Mouse (Mus musculus) forebrain, embryonic 14.5 days (tissue): ENCODE results near the gene Irgm2. TPM values are rescaled to one million over a fixed set of nuclear protein-coding genes. Genes with fewer than 3 reads are reported as not detected.
"Not testable (repeated sequence)": the region's sequence is repeated elsewhere in the genome, so short reads cannot be mapped to it uniquely, and the experiment has no call there.

Source experiments
- ATAC-seq: fragments of 200-750 bp; cut with Nextera tagmentation; 2 replicates; pipeline ENCODE4 v1.8.0; 2017; ENCODE audit warnings: mild to moderate bottlenecking, moderate library complexity
- DNase-seq: peaks from one replicate; pipeline ENCODE4 v3.0.0-alpha.2; 2015; ENCODE audit warnings: low spot score
- H3K27ac ChIP-seq: fragments of 300-500 bp; sonication (generic); 2 replicates; pipeline ENCODE4 v1.5.1; 2014; ENCODE audit warnings: low read depth, mild to moderate bottlenecking, control low read depth, low read length, moderate library complexity
- H3K27me3 ChIP-seq: fragments of 300-500 bp; sonication (generic); replicated peaks from 2 replicates; pipeline ENCODE4 v1.6.1; 2014; ENCODE audit warnings: low read length, control low read depth, mixed read lengths; ENCODE audit not compliant: control insufficient read depth, insufficient read depth
- H3K36me3 ChIP-seq: fragments of 300-500 bp; sonication (generic); 2 replicates; pipeline ENCODE4 v1.6.1; 2014; ENCODE audit warnings: low read length, control low read depth; ENCODE audit not compliant: control insufficient read depth, insufficient read depth
- H3K4me1 ChIP-seq: fragments of 300-500 bp; sonication (generic); 2 replicates; pipeline ENCODE4 v1.6.1; 2014; ENCODE audit warnings: antibody characterized with exemption, low read length, control low read depth; ENCODE audit not compliant: control insufficient read depth, insufficient read depth
- H3K4me2 ChIP-seq: fragments of 300-500 bp; sonication (generic); 2 replicates; pipeline ENCODE4 v1.6.1; 2014; ENCODE audit warnings: mild to moderate bottlenecking, control low read depth, low read length
- H3K4me3 ChIP-seq: fragments of 300-500 bp; sonication (generic); 2 replicates; pipeline ENCODE4 v1.5.1; 2014; ENCODE audit warnings: low read depth, low read length, control low read depth
- H3K9ac ChIP-seq: fragments of 300-500 bp; sonication (generic); 2 replicates; pipeline ENCODE4 v1.6.1; 2014; ENCODE audit warnings: mild to moderate bottlenecking, low read length, control low read depth, moderate library complexity
- H3K9me3 ChIP-seq: fragments of 300-500 bp; sonication (generic); replicated peaks from 2 replicates; pipeline ENCODE4 v1.6.1; 2016; ENCODE audit warnings: low read length, control low read depth, mixed read lengths; ENCODE audit not compliant: control insufficient read depth
- WGBS: fragments of 180-500 bp; shearing (Covaris S2); extraction: QIAGEN DNeasy Blood & Tissue Kit; methylation state at CpG from one replicate; pipeline ENCODE4 v1.1.7; 2014; 5-methylcytosine and 5-hydroxymethylcytosine counted together
- polyA plus RNA-seq: library from polyadenylated mRNA; unstranded; fragments of >200 nt; fragmentation: Nextera tagmentation; extraction: Ambion mirVana; gene quantifications from 2 replicates; pipeline ENCODE4 v1.2.1, GENCODE M21; 2014

Gene Irgm2
- polyA plus RNA-seq, 1 experiment from 2014 or later: 0.63 TPM

DNA sequence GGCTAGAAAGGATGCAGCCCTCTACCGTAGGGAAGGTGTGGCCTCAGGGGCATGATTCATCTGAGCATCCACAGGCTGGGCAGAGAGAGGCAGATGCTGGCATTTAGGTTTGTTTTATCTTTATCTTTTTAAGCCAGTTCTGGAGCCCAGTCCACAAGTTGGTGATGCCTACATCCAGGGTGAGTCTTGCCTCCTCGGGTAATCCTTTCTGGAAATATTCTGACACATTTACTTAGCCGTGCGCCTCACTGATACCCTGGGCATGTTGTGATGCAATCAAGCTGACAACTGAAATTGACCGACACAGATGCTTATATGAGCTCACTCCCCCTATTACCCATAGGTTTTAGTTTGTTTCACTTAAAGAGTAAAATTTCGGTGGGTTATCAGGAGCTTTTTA is 17.4 kb downstream of the Irgm2 start:
- 90% methylated on average over 6 of the region's 6 CpGs for WGBS
- Histone ChIP-seq H3K9ac (no peak overlapping the region), H3K9me3 (no peaks in the 10 kb centered on the region), H3K27ac (no peak overlapping the region), H3K4me1 (no peaks in the 10 kb centered on the region), H3K4me3 (no peak overlapping the region), H3K4me2 (no peak overlapping the region), H3K27me3 (no peaks in the 10 kb centered on the region), H3K36me3 (no peaks in the 10 kb centered on the region)
- no peak for ATAC-seq
- no peak for DNase-seq

DNA sequence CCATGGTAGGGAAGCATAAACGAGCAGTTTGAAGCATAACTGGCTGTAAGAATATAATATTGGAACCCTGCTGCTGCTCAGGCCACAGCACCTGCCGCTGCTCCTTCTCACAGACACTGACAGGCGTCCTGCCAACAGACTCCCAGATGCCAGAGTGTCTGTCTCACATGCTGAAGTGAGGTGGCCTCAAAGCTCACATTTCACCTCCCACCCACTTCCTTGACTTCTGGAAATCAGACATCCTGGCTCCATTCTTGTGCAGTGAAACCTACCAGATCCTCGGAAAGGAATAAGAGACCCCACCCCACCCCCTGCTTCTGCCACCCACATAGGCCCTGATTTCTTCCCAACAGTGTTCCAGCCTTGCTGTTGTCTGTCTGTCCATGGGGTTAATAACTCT is 24.3 kb downstream of the Irgm2 start:
- ATAC-seq: no peak
- no peak overlapping the region for H3K4me2 ChIP-seq
- H3K27me3 ChIP-seq: no peaks in the 10 kb centered on the region
- 52% methylated on average over 4 of the region's 4 CpGs for WGBS
- H3K4me1 ChIP-seq: no peaks in the 10 kb centered on the region
- H3K4me3 ChIP-seq: no peak overlapping the region
- no peak overlapping the region for H3K27ac ChIP-seq
- no peak for DNase-seq
- no peaks in the 10 kb centered on the region for H3K36me3 ChIP-seq
- H3K9ac ChIP-seq: no peak overlapping the region
- no peaks in the 10 kb centered on the region for H3K9me3 ChIP-seq

DNA sequence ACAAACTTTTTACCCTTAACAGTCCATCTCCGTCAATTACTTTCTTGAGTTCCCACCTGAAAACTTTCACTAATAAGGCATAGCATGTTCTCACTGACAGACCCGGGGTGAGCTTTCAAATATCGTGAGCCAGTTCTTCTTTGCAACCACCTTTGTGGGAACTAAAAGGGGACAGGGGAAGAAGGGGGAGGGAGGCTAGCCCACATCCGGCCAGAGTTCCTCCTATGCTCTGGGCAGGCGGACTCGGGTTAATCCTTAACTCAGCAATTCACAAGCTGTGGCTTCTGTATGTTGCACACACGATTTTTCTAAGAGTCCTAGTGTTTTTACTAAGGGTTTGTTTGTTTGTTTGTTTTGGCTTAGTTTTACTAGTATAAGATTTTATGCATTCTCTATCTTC is 24.9 kb downstream of the Irgm2 start:
- DNase-seq (no peak), ATAC-seq (no peak)
- no peak overlapping the region for H3K4me3 ChIP-seq
- H3K4me2 ChIP-seq: no peak overlapping the region
- no peaks in the 10 kb centered on the region for H3K27me3 ChIP-seq
- no peaks in the 10 kb centered on the region for H3K36me3 ChIP-seq
- H3K27ac ChIP-seq: no peak overlapping the region
- H3K4me1 ChIP-seq: no peaks in the 10 kb centered on the region
- no peaks in the 10 kb centered on the region for H3K9me3 ChIP-seq
- 77% methylated on average over 7 of the region's 7 CpGs for WGBS
- H3K9ac ChIP-seq: no peak overlapping the region

DNA sequence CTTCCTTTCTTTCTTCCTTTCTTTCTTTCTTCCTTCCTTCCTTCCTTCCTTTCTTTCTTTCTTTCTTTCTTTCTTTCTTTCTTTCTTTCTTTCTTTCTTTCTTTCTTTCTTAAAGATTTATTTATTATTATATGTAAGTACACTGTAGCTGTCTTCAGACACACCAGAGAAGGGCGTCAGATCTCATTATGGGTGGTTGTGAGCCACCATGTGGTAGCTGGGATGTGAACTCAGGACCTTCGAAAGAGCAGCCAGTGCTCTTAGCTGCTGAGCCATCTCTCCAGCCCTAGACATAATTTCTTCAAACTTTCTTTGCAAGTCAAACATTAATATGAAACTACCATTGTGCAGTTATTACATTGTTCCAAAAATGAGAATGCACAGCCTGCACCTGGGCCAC is 25.5 kb downstream of the Irgm2 start:
- WGBS: 77% methylated on average over 2 of the region's 2 CpGs

DNA sequence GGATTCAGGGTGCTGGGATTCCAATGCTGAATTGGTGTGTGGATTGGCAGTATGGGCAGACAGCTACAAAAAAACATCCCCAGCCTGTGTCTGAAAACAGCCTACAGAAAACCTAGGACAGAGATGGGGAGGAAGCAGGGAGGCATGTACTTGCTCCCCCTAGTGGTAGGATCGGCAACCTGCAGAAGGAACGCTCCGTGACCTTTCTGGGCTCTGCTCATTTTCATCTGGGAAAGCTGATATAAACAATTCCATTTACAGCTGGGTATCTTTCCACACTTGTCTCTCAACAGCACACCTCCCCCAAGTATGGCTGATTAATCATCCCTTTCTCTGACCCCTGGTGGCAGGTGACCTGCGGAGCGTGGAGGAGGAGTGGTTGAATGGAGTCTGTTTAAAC is 26.2 kb downstream of the Irgm2 start:
- ATAC-seq: no peak
- Histone ChIP-seq H3K9ac (no peak overlapping the region), H3K4me3 (no peak overlapping the region), H3K27me3 (no peaks in the 10 kb centered on the region), H3K4me1 (no peaks in the 10 kb centered on the region), H3K9me3 (no peaks in the 10 kb centered on the region), H3K4me2 (no peak overlapping the region), H3K27ac (no peak overlapping the region), H3K36me3 (no peaks in the 10 kb centered on the region)
- peak; percentile 64 for DNase-seq
- WGBS: 8% methylated on average over 5 of the region's 5 CpGs

More for the DNA sequence above, 25.5 kb downstream of the Irgm2 start:
- H3K4me2 ChIP-seq, H3K9ac ChIP-seq, H3K4me3 ChIP-seq, DNase-seq, H3K4me1 ChIP-seq, ATAC-seq, H3K9me3 ChIP-seq, H3K27me3 ChIP-seq, H3K36me3 ChIP-seq, H3K27ac ChIP-seq: not testable (repeated sequence)

DNA sequence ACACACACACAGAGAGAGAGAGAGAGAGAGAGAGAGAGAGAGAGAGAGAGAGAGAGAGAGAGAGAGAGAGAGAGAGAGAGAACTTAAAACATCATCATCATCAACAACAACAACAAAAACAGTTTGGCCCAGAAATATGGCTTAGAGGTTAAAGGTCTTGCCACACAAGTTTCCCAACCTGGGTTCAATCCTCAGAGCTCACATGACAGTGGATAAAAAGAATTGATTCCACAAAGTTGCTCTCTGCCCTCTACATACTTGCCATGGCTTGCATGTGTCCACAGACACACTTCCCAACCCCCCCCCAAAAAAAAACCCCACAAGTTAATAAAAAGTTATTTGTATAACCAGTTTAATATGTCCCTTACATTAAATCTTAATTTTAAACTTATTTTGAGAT is 27.0 kb downstream of the Irgm2 start:
- Histone ChIP-seq H3K36me3 (no peaks in the 10 kb centered on the region), H3K4me3 (no peak overlapping the region), H3K4me2 (no peak overlapping the region), H3K4me1 (no peaks in the 10 kb centered on the region), H3K9ac (no peak overlapping the region), H3K27me3 (no peaks in the 10 kb centered on the region), H3K9me3 (no peaks in the 10 kb centered on the region), H3K27ac (no peak overlapping the region)
- ATAC-seq (no peak), DNase-seq (no peak)

DNA sequence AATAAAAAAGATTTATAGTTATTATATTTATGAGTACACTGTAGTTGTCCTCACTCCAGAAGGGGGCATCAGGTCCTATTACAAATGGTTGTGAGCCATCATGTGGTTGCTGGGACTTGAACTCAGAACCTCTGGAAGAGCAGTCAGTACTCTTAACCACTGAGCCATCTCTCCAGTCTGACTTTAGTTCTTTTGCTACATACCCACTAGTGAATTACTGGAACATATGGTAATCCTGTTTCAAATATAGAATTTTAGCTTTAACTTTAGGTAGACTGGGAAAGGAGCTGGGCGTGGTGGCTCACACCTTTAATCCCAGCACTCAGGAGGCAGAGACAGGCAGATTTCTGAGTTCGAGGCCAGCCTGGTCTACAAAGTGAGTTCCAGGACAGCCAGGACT is 28.6 kb downstream of the Irgm2 start:
- not testable (repeated sequence) for DNase-seq, H3K4me3 ChIP-seq, ATAC-seq, H3K9me3 ChIP-seq, H3K4me1 ChIP-seq, H3K9ac ChIP-seq, H3K36me3 ChIP-seq, H3K27me3 ChIP-seq, H3K4me2 ChIP-seq, H3K27ac ChIP-seq
- 84% methylated on average over 1 of the region's 2 CpGs for WGBS

DNA sequence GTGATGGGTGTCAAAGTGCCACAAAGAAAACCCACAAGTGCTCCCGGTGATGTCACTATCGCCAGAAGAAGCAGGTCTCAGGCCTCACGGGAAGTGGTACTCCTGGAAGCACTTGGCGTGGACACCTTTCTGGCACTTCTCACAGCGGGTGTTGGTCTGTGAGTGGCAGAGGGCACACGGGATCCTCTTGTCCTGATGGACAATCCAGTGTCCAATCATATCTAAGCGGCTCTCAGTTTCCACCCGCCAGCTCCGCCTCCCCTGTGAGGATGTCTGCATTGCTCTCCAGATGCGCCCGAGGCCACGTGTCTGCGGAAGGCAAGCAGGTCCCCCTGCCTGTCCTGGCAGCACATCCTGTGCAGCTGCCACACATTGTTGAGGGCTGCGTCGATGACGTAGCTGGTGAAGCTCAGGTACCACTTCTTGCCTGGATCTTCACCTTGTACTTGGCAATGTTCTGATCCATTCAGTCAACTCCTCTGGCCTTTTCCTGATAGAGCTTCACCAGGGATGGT is 31.0 kb downstream of the Irgm2 start:
- Histone ChIP-seq H3K4me3 (no peak overlapping the region), H3K4me2 (no peak overlapping the region), H3K36me3 (no peaks in the 10 kb centered on the region), H3K27me3 (no peaks in the 10 kb centered on the region), H3K9ac (no peak overlapping the region), H3K9me3 (no peaks in the 10 kb centered on the region), H3K4me1 (no peaks in the 10 kb centered on the region), H3K27ac (no peak overlapping the region)
- ATAC-seq (no peak), DNase-seq (no peak)
- 74% methylated on average over 16 of the region's 16 CpGs for WGBS

DNA sequence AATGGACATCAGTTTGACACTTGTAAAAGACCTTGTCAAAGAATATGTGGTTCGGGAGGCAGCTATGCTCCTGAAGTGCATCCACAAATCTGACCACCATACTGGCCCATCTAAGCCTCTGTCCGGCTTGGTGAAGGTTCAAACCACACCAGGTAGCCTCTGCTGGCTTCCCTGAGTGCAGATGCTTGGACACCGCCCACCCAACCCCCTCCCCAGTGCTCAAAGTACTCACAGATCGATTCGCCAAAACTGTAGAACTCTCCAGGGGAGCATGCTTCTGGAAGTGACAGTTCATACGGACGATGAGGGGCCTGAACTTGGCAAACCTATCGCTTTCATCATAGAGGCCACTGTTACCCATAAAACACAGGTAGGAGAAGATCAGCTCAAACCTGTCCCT is 31.7 kb downstream of the Irgm2 start:
- Histone ChIP-seq H3K9me3 (no peaks in the 10 kb centered on the region), H3K4me1 (no peaks in the 10 kb centered on the region), H3K36me3 (no peaks in the 10 kb centered on the region), H3K9ac (no peak overlapping the region), H3K4me2 (no peak overlapping the region), H3K27me3 (no peaks in the 10 kb centered on the region), H3K27ac (no peak overlapping the region), H3K4me3 (no peak overlapping the region)
- ATAC-seq: no peak
- 87% methylated on average over 8 of the region's 8 CpGs for WGBS
- DNase-seq: no peak
